Mouse (Mus musculus): ENCODE results near the gene Ube2v1. TPM values are rescaled to one million over a fixed set of nuclear protein-coding genes. Genes with fewer than 3 reads are reported as not detected.
"Not testable (repeated sequence)": the region's sequence is repeated elsewhere in the genome, so short reads cannot be mapped to it uniquely, and the experiment has no call there.

Gene Ube2v1
- polyA plus RNA-seq, 1 experiment from 2014 or later, result 180 TPM

- POLR2A ChIA-PET, result no interaction called here
- in situ Hi-C loops (cut with MboI; ENCODE audit: low pct_unique_long_range_greater_than_20kb), result no loop called here
Measured at GRCm38 (mm10) chr2:167622965-167623364, 8.9 kb downstream of the Ube2v1 start.

GRCm38 (mm10) chr2:167622352-167622751 lies 9.5 kb downstream of the Ube2v1 start:
- POLR2A ChIA-PET, result no interaction called here
- CTCF ChIA-PET, result interaction anchor here (1.1 to 1.4 kb wide), 2 partner anchors 17 to 60 kb away, joined by 3 read pairs; no protein-coding TSS in a partner anchor
- no peaks in the 10 kb centered on the region for H3K27me3 ChIP-seq
- no peak for ATAC-seq
- no peak for DNase-seq (ENCODE audit: low read depth, low spot score)
- in situ Hi-C loops (cut with MboI; ENCODE audit: low pct_unique_long_range_greater_than_20kb), result no loop called here
- TF ChIP-seq CTCF (IDR thresholded peaks at IDR 0.05), result no peak

More at GRCm38 (mm10) chr2:167622965-167623364, 8.9 kb downstream of the Ube2v1 start:
- CTCF ChIA-PET, result no interaction called here
- no peak for TF ChIP-seq CTCF (IDR thresholded peaks at IDR 0.05)
- ATAC-seq (no peak), DNase-seq (ENCODE audit: low read depth, low spot score) (no peak)
- no peaks in the 10 kb centered on the region for H3K27me3 ChIP-seq

- POLR2A ChIA-PET, result no interaction called here
- in situ Hi-C loops (cut with MboI; ENCODE audit: low pct_unique_long_range_greater_than_20kb), result no loop called here
- no peak for TF ChIP-seq CTCF (IDR thresholded peaks at IDR 0.05)
Measured at GRCm38 (mm10) chr2:167621255-167622087, 10.4 kb downstream of the Ube2v1 start.

GRCm38 (mm10) chr2:167617472-167617871 lies 14.4 kb downstream of the Ube2v1 start:
- H3K27me3 ChIP-seq, result no peaks in the 10 kb centered on the region
- in situ Hi-C loops (cut with MboI; ENCODE audit: low pct_unique_long_range_greater_than_20kb), result no loop called here
- ATAC-seq (no peak), DNase-seq (ENCODE audit: low read depth, low spot score) (no peak)
- TF ChIP-seq CTCF (IDR thresholded peaks at IDR 0.05), result no peak
- CTCF ChIA-PET, result interaction anchor here (1.5 to 2.0 kb wide), 4 partner anchors 12 to 278 kb away, joined by 3 to 5 read pairs (median 5); no protein-coding TSS in a partner anchor
- POLR2A ChIA-PET, result interaction anchor here (1.0 kb wide), 1 partner anchor 15 kb away, joined by 3 read pairs; the partner anchor contains the start of gene Ube2v1

More at GRCm38 (mm10) chr2:167621255-167622087, 10.4 kb downstream of the Ube2v1 start:
- DNase-seq (ENCODE audit: low read depth, low spot score) (no peak), ATAC-seq (no peak)
- no peaks in the 10 kb centered on the region for H3K27me3 ChIP-seq
- CTCF ChIA-PET, result interaction anchor here (1.1 to 1.4 kb wide), 2 partner anchors 16 to 59 kb away, joined by 3 read pairs; no protein-coding TSS in a partner anchor

- DNase-seq (ENCODE audit: low read depth, low spot score), result no peak
- POLR2A ChIA-PET, result interaction anchor here (1.0 kb wide), 1 partner anchor 15 kb away, joined by 3 read pairs; the partner anchor contains the start of gene Ube2v1
- no peaks in the 10 kb centered on the region for H3K27me3 ChIP-seq
- in situ Hi-C loops (cut with MboI; ENCODE audit: low pct_unique_long_range_greater_than_20kb), result no loop called here
- no peak for TF ChIP-seq CTCF (IDR thresholded peaks at IDR 0.05)
- CTCF ChIA-PET, result interaction anchor here (1.5 to 2.0 kb wide), 4 partner anchors 12 to 278 kb away, joined by 3 to 5 read pairs (median 5); no protein-coding TSS in a partner anchor
- no peak for ATAC-seq
Measured at GRCm38 (mm10) chr2:167617034-167617433, 14.9 kb downstream of the Ube2v1 start.

GRCm38 (mm10) chr2:167613335-167613734 lies 18.6 kb downstream of the Ube2v1 start:
- CTCF ChIA-PET, result interaction anchor here (1.1 kb wide), 1 partner anchor 81 kb away, joined by 4 read pairs; no protein-coding TSS in a partner anchor
- H3K27me3 ChIP-seq; DNase-seq (ENCODE audit: low read depth, low spot score); ATAC-seq; in situ Hi-C loops (cut with MboI; ENCODE audit: low pct_unique_long_range_greater_than_20kb); POLR2A ChIA-PET: not testable (repeated sequence)

GRCm38 (mm10) chr2:167612122-167612521 lies 19.8 kb downstream of the Ube2v1 start:
- ChIA-PET POLR2A (no interaction called here), CTCF (no interaction called here)
- no peak for DNase-seq (ENCODE audit: low read depth, low spot score)

GRCm38 (mm10) chr2:167611287-167611686 lies 20.6 kb downstream of the Ube2v1 start:
- no peak for TF ChIP-seq CTCF (IDR thresholded peaks at IDR 0.05)
- in situ Hi-C loops (cut with MboI; ENCODE audit: low pct_unique_long_range_greater_than_20kb), result no loop called here
- no peaks in the 10 kb centered on the region for H3K27me3 ChIP-seq
- ATAC-seq (no peak), DNase-seq (ENCODE audit: low read depth, low spot score) (no peak)
- ChIA-PET POLR2A (no interaction called here), CTCF (no interaction called here)

More at GRCm38 (mm10) chr2:167612122-167612521, 19.8 kb downstream of the Ube2v1 start:
- ATAC-seq, result no peak
- in situ Hi-C loops (cut with MboI; ENCODE audit: low pct_unique_long_range_greater_than_20kb), result no loop called here
- no peak for TF ChIP-seq CTCF (IDR thresholded peaks at IDR 0.05)
- no peaks in the 10 kb centered on the region for H3K27me3 ChIP-seq

- in situ Hi-C loops (cut with MboI; ENCODE audit: low pct_unique_long_range_greater_than_20kb), result no loop called here
- ATAC-seq (no peak), DNase-seq (ENCODE audit: low read depth, low spot score) (no peak)
- ChIA-PET POLR2A (interaction anchor here (1.0 kb wide), 2 partner anchors 12 to 13 kb away, joined by 3 read pairs; no protein-coding TSS in a partner anchor), CTCF (interaction anchor here (7.1 kb wide), 1 partner anchor 72 kb away, joined by 105 read pairs; the partner anchor contains the start of gene Snai1)
- TF ChIP-seq CTCF (IDR thresholded peaks at IDR 0.05), result no peak
- no peaks in the 10 kb centered on the region for H3K27me3 ChIP-seq
Measured at GRCm38 (mm10) chr2:167606745-167607123, 25.2 kb downstream of the Ube2v1 start.

GRCm38 (mm10) chr2:167605817-167606744 lies 25.8 kb downstream of the Ube2v1 start:
- DNase-seq (ENCODE audit: low read depth, low spot score) (no peak), ATAC-seq (no peak)
- POLR2A ChIA-PET, result interaction anchor here (0.6 to 2.1 kb wide), 8 partner anchors 12 to 113 kb away, joined by 3 to 15 read pairs (median 3); partner anchors contain the start of gene Snai1
- in situ Hi-C loops (cut with MboI; ENCODE audit: low pct_unique_long_range_greater_than_20kb), result no loop called here
- TF ChIP-seq CTCF (IDR thresholded peaks at IDR 0.05), result no peak
- no peaks in the 10 kb centered on the region for H3K27me3 ChIP-seq
- CTCF ChIA-PET, result interaction anchor here (0.6 to 7.1 kb wide), 13 partner anchors 10 to 386 kb away, joined by 3 to 105 read pairs (median 3); partner anchors contain the start of gene Snai1
